Mouse (Mus musculus) cortical plate, adult 2 months (tissue): ENCODE data around the gene Ubtf. TPM values are rescaled to one million over a fixed set of nuclear protein-coding genes. Genes with fewer than 3 reads are reported as not detected.

ENCODE experiments used
- H3K27ac ChIP-seq: fragments of 200-500 bp; 2 replicates; pipeline ENCODE4 v1.5.1; 2012; ENCODE audit warnings: low read length, control low read depth, inconsistent platforms; ENCODE audit not compliant: insufficient read depth
- H3K4me1 ChIP-seq: fragments of 200-500 bp; 2 replicates; pipeline ENCODE4 v1.6.1; 2011; ENCODE audit warnings: low read length; ENCODE audit not compliant: control insufficient read depth, insufficient read depth
- H3K4me3 ChIP-seq: fragments of 200-500 bp; 2 replicates; pipeline ENCODE4 v1.5.1; 2011; ENCODE audit warnings: mild to moderate bottlenecking, low read length, control low read depth; ENCODE audit not compliant: insufficient read depth
- CTCF ChIP-seq: fragments of 200-500 bp; IDR thresholded peaks from 2 replicates; pipeline ENCODE4 v1.5.1; 2011; ENCODE audit warnings: mild to moderate bottlenecking, control low read depth, low read length; ENCODE audit not compliant: insufficient read depth; ENCODE audit errors: extremely low read depth
- POLR2A ChIP-seq: fragments of 200-500 bp; IDR thresholded peaks from 2 replicates; pipeline ENCODE4 v1.6.1; 2011; ENCODE audit warnings: mild to moderate bottlenecking, low read length, control low read depth; ENCODE audit not compliant: insufficient read depth; ENCODE audit errors: extremely low read depth
- polyA plus RNA-seq: library from polyadenylated mRNA; depleted of rRNA; stranded (reverse); fragments of >200 nt; gene quantifications from 2 replicates; pipeline ENCODE4 v1.2.3, GENCODE M21; 2012

Gene Ubtf
- polyA plus RNA-seq, 1 experiment, result 84.1 TPM

DNA sequence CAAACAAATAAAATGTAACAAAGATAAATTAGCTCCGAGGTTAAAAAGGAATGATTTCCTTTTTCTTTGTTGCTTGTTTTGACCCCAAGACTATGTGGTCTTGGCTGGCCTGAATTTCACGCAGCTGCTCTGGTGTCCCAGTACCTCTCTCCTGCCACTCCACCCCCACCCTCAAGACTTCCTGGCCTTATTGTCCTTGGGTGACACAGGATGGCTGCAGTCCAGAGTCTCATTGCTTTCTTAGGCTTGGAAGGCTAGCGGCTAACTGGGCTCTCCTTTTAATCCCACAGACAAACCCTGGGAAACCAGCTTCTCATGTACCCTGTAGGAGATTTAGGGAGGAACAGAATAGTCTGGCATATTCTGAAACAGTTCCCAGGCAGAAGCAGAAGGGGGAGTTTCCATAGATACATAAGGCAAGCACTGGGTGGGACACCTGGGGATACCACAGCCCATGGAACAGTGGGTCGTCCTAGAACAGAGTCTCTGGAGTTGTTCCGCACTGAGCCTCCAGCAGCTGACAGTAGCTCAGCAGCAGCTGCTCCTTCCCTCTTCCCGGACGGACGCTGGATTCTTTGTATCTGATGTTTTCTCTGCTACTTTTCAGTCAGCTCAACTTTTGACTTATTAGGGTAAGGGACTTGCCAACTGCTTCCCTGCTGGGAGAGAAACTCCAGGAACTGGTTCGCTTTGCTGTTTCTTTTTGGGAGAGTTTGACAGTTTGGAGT lies 15.6 kb upstream of the Ubtf start:
- no peak overlapping the region for H3K4me3 ChIP-seq
- no peaks in the 10 kb centered on the region for H3K4me1 ChIP-seq
- TF ChIP-seq CTCF (no peak), POLR2A (no peak)
- H3K27ac ChIP-seq, result no peak overlapping the region

DNA sequence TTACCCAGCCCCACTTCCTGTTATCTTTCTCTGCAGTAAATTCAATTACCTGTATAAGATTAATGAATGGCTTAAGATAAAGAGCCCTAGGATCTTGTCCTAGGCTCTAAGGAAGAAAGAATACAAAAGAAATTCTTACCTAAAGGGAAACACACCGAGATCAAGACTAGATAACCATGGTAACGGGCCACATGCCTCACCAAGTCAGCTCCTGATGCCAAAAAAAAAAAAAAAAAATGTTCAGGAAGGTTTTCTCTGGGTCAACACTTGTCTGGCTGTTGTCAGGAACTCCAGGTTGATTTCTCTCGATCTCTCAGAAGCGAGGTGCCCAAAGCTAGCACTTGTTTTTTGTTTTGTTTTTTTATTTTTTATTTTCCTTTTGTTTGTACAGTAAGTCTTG lies 14.5 kb upstream of the Ubtf start:
- Histone ChIP-seq H3K4me3 (no peak overlapping the region), H3K27ac (no peak overlapping the region), H3K4me1 (no peaks in the 10 kb centered on the region)
- TF ChIP-seq POLR2A (no peak), CTCF (no peak)

DNA sequence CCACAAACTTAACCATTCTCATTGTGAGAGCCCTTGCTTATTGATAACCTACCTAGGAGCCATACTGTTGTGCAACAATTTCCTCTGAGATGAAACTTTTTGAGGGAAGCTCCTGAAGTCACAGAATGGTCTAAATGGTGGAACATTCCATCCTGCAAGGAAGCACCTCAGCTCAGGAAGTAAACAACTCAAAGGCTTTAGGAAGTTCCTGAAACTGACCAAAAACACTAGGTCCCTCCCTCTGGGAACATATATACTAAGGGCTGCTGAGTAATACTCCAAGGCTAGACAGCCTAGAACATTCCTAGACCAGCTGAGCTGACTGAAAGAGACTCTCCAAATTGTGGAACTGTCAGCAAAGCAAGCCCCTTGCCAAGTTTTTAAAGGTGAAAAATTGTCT lies 13.5 kb upstream of the Ubtf start:
- Histone ChIP-seq H3K27ac (no peak overlapping the region), H3K4me1 (no peaks in the 10 kb centered on the region), H3K4me3 (no peak overlapping the region)
- TF ChIP-seq CTCF (no peak), POLR2A (no peak)

DNA sequence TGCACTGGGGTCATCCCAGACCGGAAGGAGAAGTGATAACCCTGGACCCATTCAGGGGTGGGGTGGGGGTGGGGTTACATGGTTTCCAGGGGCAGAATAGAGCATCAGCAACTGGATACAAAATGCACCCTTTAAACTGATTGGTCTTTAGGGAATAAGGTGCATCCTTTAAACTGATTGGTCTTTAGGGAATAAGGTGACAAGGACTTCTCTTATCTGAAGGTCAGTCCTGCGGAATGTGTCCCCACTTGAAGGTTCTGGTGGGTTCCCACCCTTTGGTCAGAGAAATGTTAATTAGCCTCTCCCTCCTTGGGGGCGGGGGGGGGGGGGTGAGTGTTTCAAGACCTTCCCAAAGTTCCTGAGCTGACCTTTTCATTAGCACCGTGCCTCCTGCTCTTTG lies 12.3 kb upstream of the Ubtf start:
- H3K4me3 ChIP-seq, result no peak overlapping the region
- no peak overlapping the region for H3K27ac ChIP-seq
- TF ChIP-seq CTCF, result no peak
- no peak for TF ChIP-seq POLR2A
- H3K4me1 ChIP-seq, result no peaks in the 10 kb centered on the region

DNA sequence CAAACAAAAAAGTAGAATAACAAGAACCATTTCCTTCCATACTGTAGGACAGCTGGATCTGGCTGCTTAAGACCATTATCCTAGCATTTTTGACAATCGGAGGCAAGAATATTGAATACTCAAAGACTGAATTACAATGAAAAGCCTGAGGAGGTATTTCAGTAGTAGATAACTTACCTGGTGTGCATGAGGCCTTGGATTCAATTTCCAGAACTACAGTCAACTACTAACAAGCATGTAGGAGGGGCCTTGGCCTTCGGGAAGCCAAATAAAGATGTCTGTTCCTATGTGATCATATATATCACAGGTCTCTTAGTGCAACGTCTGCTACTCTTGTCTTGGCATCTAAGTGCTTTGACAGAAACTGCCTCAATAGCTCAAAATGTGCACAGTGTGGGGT lies 10.5 kb upstream of the Ubtf start:
- TF ChIP-seq POLR2A (no peak), CTCF (no peak)
- Histone ChIP-seq H3K27ac (no peak overlapping the region), H3K4me3 (no peak overlapping the region), H3K4me1 (no peaks in the 10 kb centered on the region)

DNA sequence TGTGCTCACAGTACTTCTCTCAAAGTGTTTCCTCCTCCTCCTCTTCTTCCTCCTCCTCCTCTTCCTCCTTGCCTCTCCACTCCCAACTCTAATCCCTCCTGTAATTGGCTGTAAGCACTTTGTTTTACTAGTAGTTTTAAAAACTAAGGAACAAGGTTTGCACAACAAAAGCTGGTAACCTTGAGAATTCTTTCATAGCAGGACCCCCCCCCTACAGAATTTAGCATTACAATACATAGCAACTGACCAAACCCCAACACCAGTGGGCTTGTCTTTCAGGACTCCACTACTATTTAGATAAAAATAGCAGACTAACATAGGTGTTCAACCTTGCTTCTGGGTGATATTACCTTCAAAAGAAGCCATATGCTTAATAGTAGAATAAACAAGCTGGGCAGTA lies 10.0 kb upstream of the Ubtf start:
- TF ChIP-seq POLR2A (no peak), CTCF (no peak)
- no peak overlapping the region for H3K27ac ChIP-seq
- no peak overlapping the region for H3K4me3 ChIP-seq

DNA sequence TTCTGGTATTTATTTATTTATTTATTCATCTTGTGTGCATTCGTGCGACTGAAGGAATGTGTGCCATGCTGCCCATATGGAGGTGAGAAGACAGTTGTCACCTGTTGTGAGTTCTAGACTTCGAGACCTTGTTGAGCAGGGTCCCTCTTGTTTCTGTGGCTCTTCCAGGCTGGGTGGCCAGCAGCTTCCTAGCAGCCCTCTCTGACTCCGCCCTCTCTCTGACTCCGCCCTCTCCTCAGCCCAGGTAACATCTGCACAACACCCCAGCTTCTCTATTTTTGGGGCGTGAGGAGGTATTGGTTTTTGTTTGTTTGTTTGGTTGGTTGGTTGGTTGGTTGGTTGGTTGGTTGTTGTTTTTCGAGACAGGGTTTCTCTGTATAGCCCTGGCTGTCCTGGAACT lies 8.3 kb upstream of the Ubtf start:
- no peak overlapping the region for H3K27ac ChIP-seq
- TF ChIP-seq CTCF, result no peak
- no peak for TF ChIP-seq POLR2A

More for the DNA sequence above, 10.0 kb upstream of the Ubtf start:
- H3K4me1 ChIP-seq, result no peaks in the 10 kb centered on the region

DNA sequence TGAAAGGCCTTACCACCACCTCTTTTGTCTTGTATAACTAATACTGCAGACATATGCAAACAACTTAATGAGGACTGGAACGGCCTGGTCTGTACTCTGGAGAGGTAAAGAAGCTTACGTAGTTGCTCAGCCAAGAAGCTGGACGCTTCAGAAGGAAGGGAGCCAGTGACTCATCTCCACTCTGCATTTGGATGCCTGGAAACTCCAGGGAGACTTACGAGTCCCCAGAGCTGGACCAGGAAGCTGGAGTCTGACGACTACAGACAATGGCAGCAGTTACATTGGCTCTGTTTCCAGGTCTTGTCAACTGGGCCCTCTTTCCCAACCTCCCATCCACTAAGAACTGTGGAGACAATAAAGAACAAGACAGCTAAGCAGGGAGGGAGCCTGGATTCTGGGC lies 7.7 kb upstream of the Ubtf start:
- Histone ChIP-seq H3K27ac (no peak overlapping the region), H3K4me1 (no peaks in the 10 kb centered on the region), H3K4me3 (no peak overlapping the region)
- TF ChIP-seq POLR2A, result no peak

More for the DNA sequence above, 8.3 kb upstream of the Ubtf start:
- Histone ChIP-seq H3K4me3 (no peak overlapping the region), H3K4me1 (no peaks in the 10 kb centered on the region)

DNA sequence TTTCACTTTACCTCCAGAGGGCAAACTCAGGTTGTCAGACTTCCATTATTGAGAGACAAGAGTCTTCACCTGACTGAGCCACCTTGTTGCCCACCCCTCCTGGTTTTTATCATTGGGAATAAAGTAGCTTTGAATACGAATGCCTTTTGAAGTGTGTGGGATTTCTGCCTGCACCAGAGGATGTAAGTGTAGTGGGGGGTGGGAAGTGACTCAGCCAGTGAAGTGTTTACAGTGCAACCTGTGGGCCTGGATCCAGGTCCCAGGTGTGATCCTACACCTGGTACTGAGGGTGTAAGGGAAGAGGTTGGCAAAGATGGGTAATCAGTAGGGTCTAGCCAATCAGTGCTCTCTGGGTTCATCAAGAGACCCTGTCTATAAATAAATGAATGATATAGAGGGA lies 4.0 kb upstream of the Ubtf start:
- H3K27ac ChIP-seq, result no peak overlapping the region

DNA sequence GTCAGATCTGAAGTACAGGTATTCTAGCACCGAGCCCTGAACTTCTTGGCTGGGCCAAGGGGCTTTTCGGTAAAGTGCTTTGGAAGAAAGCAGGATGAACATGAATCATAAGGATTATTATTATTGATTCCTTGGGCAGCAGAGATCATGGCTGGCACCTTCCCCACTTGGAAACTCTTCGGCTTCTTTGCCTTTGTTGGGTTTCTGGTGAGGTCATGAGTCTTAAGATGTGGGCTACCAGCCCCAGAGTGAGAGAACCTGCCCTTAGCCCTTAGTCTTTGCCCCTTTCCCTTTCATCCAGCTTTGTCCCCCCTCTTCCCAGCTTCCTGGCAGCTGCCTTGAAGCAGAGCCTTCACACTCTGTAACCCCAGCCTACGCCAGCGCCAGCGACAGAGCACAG lies 2.4 kb upstream of the Ubtf start:
- Histone ChIP-seq H3K27ac (no peak overlapping the region), H3K4me3 (no peak overlapping the region), H3K4me1 (no peaks in the 10 kb centered on the region)
- TF ChIP-seq POLR2A (no peak), CTCF (no peak)

More for the DNA sequence above, 4.0 kb upstream of the Ubtf start:
- Histone ChIP-seq H3K4me1 (no peaks in the 10 kb centered on the region), H3K4me3 (no peak overlapping the region)
- no peak for TF ChIP-seq CTCF
- no peak for TF ChIP-seq POLR2A
